Mouse (Mus musculus): ENCODE measurements around the gene Krtap4-9.
"Not testable (repeated sequence)": the region's sequence is repeated elsewhere in the genome, so short reads cannot be mapped to it uniquely, and the experiment has no call there.

DNA sequence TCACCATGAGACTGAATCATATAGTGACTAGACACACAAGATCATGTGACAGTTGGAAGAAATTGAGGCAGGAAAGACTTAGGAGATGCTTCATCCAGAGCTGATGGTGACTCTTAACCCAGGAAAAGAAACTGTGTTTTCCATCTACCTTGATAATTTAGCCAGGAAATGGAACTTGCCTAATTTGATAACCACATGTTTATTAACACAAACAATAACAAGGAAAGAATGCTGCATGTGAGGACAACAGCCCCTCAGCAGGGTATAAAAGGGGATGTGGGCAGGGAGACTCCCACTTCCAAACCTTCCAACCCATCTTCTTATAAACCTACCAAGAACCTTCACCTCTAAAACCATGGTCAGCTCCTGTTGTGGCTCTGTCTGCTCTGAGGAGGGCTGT is at the start of gene Krtap4-9:
- TF ChIP-seq CTCF, POLR2A (IDR thresholded peaks at IDR 0.05; ENCODE audit: extremely low read depth, insufficient read depth, low read length): not testable (repeated sequence)

Measured in cortical plate, adult 2 months (tissue).